ENCODE assay signal across 28 mouse cellular contexts in the genomic region with DNA sequence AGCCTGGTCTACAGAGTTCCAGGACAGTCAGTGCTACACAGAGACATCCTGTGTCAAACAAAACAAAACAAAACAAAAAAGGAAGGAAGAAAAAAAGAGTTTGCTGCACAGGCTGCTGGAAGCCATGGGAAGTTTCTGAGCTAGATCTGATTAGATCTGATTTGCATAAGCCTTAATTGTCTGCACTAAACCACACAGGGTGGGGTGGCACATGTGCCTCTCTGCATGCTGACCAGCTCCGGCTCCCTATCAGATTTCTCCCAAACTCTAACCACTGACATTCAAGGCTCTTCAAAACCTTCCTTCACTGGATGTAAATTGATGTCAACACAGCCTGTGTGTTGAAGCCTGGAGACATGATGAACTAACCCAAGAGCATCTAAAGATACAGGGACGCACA. TPM values are rescaled to one million over a fixed set of nuclear protein-coding genes. Genes with fewer than 3 reads are reported as not detected.
DNase-seq lines count a peak whose midpoint lies in the region; ATAC-seq and TF ChIP-seq lines count a peak whose summit lies in the region.
"Had no signal": no experiment of that assay in that cellular context is flagged by ENCODE, and none has a peak within 500 bp of the region (broad histone marks: within the 10 kb centered on the region; RNA-seq: fewer than 3 reads in every experiment).

No protein-coding gene starts in this region.

- TF ChIP-seq EP300 in stomach, postnatal 0 days (optimal IDR thresholded peaks at IDR 0.05) = no peak

- no peaks in the 10 kb centered on the region for H3K27me3 ChIP-seq in midbrain, embryonic 11.5 days (ENCODE audit: control insufficient read depth, insufficient read depth, low read length)
- H3K27me3 ChIP-seq in midbrain, embryonic 13.5 days = no peaks in the 10 kb centered on the region
- H3K27me3 ChIP-seq in stomach, postnatal 0 days (ENCODE audit: control insufficient read depth, insufficient read depth, low read length) = no peaks in the 10 kb centered on the region
- H3K27me3 ChIP-seq: embryonic facial prominence, embryonic 13.5 days; embryonic facial prominence, embryonic 15.5 days; Patski had no signal

- no peak overlapping the region for H3K4me3 ChIP-seq in gastrocnemius, adult 2 months
- no peak overlapping the region for H3K4me3 ChIP-seq in midbrain, embryonic 11.5 days (ENCODE audit: low read depth, low read length)
- H3K4me3 ChIP-seq in midbrain, embryonic 13.5 days (replicated peaks) = no peak overlapping the region
- no peak overlapping the region for H3K4me3 ChIP-seq in stomach, postnatal 0 days (ENCODE audit: low read depth, low read length)
- H3K4me3 ChIP-seq: embryonic facial prominence, embryonic 13.5 days; embryonic facial prominence, embryonic 15.5 days; erythroblast, embryonic 14.5 days; forebrain, embryonic 10.5 days; forebrain, embryonic 12.5 days had no signal

- no peak for TF ChIP-seq CTCF in gastrocnemius, adult 2 months (IDR thresholded peaks at IDR 0.05)
- no peak for TF ChIP-seq CTCF in stomach, postnatal 0 days (IDR thresholded peaks at IDR 0.05; ENCODE audit: low read depth)

- peak overlapping the region; percentile 81; the same call in 1 of the 2 replicates for H3K27ac ChIP-seq in gastrocnemius, adult 2 months
- H3K27ac ChIP-seq in midbrain, embryonic 11.5 days (ENCODE audit: low read depth, low read length) = no peak overlapping the region
- H3K27ac ChIP-seq in midbrain, embryonic 13.5 days = no peak overlapping the region
- H3K27ac ChIP-seq in stomach, postnatal 0 days (replicated peaks) = 0 out of 2 replicates have a peak overlapping the region, but pooled peaks have one; percentile 18
- H3K27ac ChIP-seq: embryonic facial prominence, embryonic 13.5 days; forebrain, embryonic 10.5 days; forebrain, embryonic 12.5 days had no signal

- H3K9me3 ChIP-seq in midbrain, embryonic 11.5 days (ENCODE audit: control insufficient read depth, low read length) = peaks cover 3% of the 10 kb centered on the region; the same call in 1 of the 2 replicates
- H3K9me3 ChIP-seq in midbrain, embryonic 13.5 days = no peaks in the 10 kb centered on the region
- no peaks in the 10 kb centered on the region for H3K9me3 ChIP-seq in stomach, postnatal 0 days (ENCODE audit: control insufficient read depth, low read length)
- H3K9me3 ChIP-seq: embryonic facial prominence, embryonic 13.5 days had no signal

- 70% methylated on average over 2 of the region's 2 CpGs for WGBS in midbrain, embryonic 11.5 days
- 72% methylated on average over 2 of the region's 2 CpGs for WGBS in midbrain, embryonic 13.5 days
- WGBS in stomach, postnatal 0 days = 88% methylated on average over 2 of the region's 2 CpGs

- intact Hi-C loops in gastrocnemius, adult 2 months (cut with DNase I) = no loop called here

- H3K4me1 ChIP-seq in midbrain, embryonic 11.5 days (ENCODE audit: control insufficient read depth, insufficient read depth, low read length) = no peaks in the 10 kb centered on the region
- peaks cover 3% of the 10 kb centered on the region; the same call in 1 of the 2 replicates for H3K4me1 ChIP-seq in midbrain, embryonic 13.5 days (replicated peaks)
- H3K4me1 ChIP-seq in stomach, postnatal 0 days (replicated peaks; ENCODE audit: control insufficient read depth, insufficient read depth) = peaks cover 6% of the 10 kb centered on the region; the same call in 1 of the 2 replicates

- no peak for DNase-seq in gastrocnemius, adult 2 months
- no peak for DNase-seq in gastrocnemius, adult 18-20 months (ENCODE audit: low spot score)
- DNase-seq in midbrain, embryonic 11.5 days (ENCODE audit: low spot score, missing footprints) = peak; percentile 26
- no peak for DNase-seq in stomach, postnatal 0 days (ENCODE audit: low spot score)
- no peak for DNase-seq in thymus, postnatal 25 days
- DNase-seq in kidney, postnatal 36 days = no peak
- DNase-seq: adrenal gland, adult 8-10 months; adrenal gland, postnatal 14 days; adrenal gland, postnatal 36 days; B cell, adult 2 months; cerebellum, adult 11-12 months; cerebellum, adult 2 months; cerebellum, adult 9-10 months; cerebellum, postnatal 10 days; cerebellum, postnatal 25 days; embryo, embryonic 11 days had no signal

- no peak for ATAC-seq in midbrain, embryonic 11.5 days (ENCODE audit: low FRiP score)
- ATAC-seq in midbrain, embryonic 13.5 days = no peak
- ATAC-seq in common myeloid progenitor, adult 5-6 weeks (replicated peaks; ENCODE audit: low read depth, poor library complexity, severe bottlenecking) = 0 out of 2 replicates have a peak, but pooled peaks have one; percentile 28
- no peak for ATAC-seq in stomach, postnatal 0 days (ENCODE audit: low FRiP score, low TSS enrichment)
- ATAC-seq: activated CD4-positive, CD25-positive, alpha-beta regulatory T cell, adult 4 months; forebrain, embryonic 14.5 days; forebrain, embryonic 16.5 days; Patski had no signal

- no peaks in the 10 kb centered on the region for H3K36me3 ChIP-seq in midbrain, embryonic 11.5 days (ENCODE audit: control insufficient read depth, insufficient read depth, low read length)
- no peaks in the 10 kb centered on the region for H3K36me3 ChIP-seq in midbrain, embryonic 13.5 days
- H3K36me3 ChIP-seq in stomach, postnatal 0 days (ENCODE audit: control insufficient read depth, insufficient read depth, low read length) = no peaks in the 10 kb centered on the region
- H3K36me3 ChIP-seq: embryonic facial prominence, embryonic 13.5 days; embryonic facial prominence, embryonic 15.5 days; forebrain, embryonic 10.5 days; forebrain, embryonic 12.5 days had no signal

- H3K4me2 ChIP-seq in midbrain, embryonic 11.5 days = no peak overlapping the region
- no peak overlapping the region for H3K4me2 ChIP-seq in midbrain, embryonic 13.5 days (replicated peaks)
- no peak overlapping the region for H3K4me2 ChIP-seq in stomach, postnatal 0 days (replicated peaks; ENCODE audit: low read depth)
- H3K4me2 ChIP-seq: embryonic facial prominence, embryonic 13.5 days; embryonic facial prominence, embryonic 15.5 days; forebrain, embryonic 12.5 days had no signal

- no peak overlapping the region for H3K9ac ChIP-seq in midbrain, embryonic 11.5 days (ENCODE audit: low read length)
- H3K9ac ChIP-seq in midbrain, embryonic 13.5 days (replicated peaks) = no peak overlapping the region
- H3K9ac ChIP-seq in stomach, postnatal 0 days (ENCODE audit: low read length) = no peak overlapping the region
- H3K9ac ChIP-seq: embryonic facial prominence, embryonic 13.5 days; embryonic facial prominence, embryonic 15.5 days; forebrain, embryonic 12.5 days had no signal

RNA-seq across cellular contexts. Expression of gene Smtn, which starts 6.6 kb away (rescaled TPM):
- 100 to 1,000 TPM in 1 of 2 experiments, 10 to 100 TPM in 1; 70.3 to 119 TPM for total RNA-seq in gastrocnemius, adult 2 months (2021)
- 10 to 100 TPM; 79.9 to 89.7 TPM for total RNA-seq in gastrocnemius, adult 18-20 months (2021)
- polyA plus RNA-seq in midbrain, embryonic 11.5 days (2014; fragmentation: Nextera tagmentation; extraction: Ambion mirVana) = 26.6 and 27.1 TPM in 2 replicates
- polyA plus RNA-seq in midbrain, embryonic 13.5 days (2015; fragmentation: Nextera tagmentation; extraction: Ambion mirVana) = 15.5 and 18.2 TPM in 2 replicates
- total RNA-seq in common myeloid progenitor, adult 5-6 weeks (2017) = 5.2 and 6.9 TPM in 2 replicates
- 103 TPM in 2 replicates for polyA plus RNA-seq in stomach, postnatal 0 days (2015; fragmentation: Nextera tagmentation; extraction: Ambion mirVana)

RNA-seq across cellular contexts. Expression of gene Selenom, which starts 32.6 kb away (rescaled TPM):
- 10 to 100 TPM; 11.6 to 17.5 TPM for total RNA-seq in gastrocnemius, adult 2 months (2021)
- 10 to 100 TPM in 1 of 2 experiments, 1 to 10 TPM in 1; 9.6 to 14.6 TPM for total RNA-seq in gastrocnemius, adult 18-20 months (2021)
- polyA plus RNA-seq in midbrain, embryonic 11.5 days (2014; fragmentation: Nextera tagmentation; extraction: Ambion mirVana) = 55.9 and 58.9 TPM in 2 replicates
- 30.3 and 32.0 TPM in 2 replicates for polyA plus RNA-seq in midbrain, embryonic 13.5 days (2015; fragmentation: Nextera tagmentation; extraction: Ambion mirVana)
- 3.2 and 3.7 TPM in 2 replicates for total RNA-seq in common myeloid progenitor, adult 5-6 weeks (2017)
- polyA plus RNA-seq in stomach, postnatal 0 days (2015; fragmentation: Nextera tagmentation; extraction: Ambion mirVana) = 179 and 191 TPM in 2 replicates

RNA-seq across cellular contexts. Expression of gene Inpp5j, which starts 42.4 kb away (rescaled TPM):
- total RNA-seq in gastrocnemius, adult 2 months (2021) = 1 to 10 TPM; 2.3 to 5.7 TPM
- 1 to 10 TPM; 2.4 to 2.9 TPM for total RNA-seq in gastrocnemius, adult 18-20 months (2021)
- polyA plus RNA-seq in midbrain, embryonic 11.5 days (2014; fragmentation: Nextera tagmentation; extraction: Ambion mirVana) = 0.07 and 0.16 TPM in 2 replicates
- 1.4 and 1.7 TPM in 2 replicates for polyA plus RNA-seq in midbrain, embryonic 13.5 days (2015; fragmentation: Nextera tagmentation; extraction: Ambion mirVana)
- total RNA-seq in common myeloid progenitor, adult 5-6 weeks (2017) = not detected in 2 replicates
- polyA plus RNA-seq in stomach, postnatal 0 days (2015; fragmentation: Nextera tagmentation; extraction: Ambion mirVana) = 2.4 and 2.7 TPM in 2 replicates
- polyA plus RNA-seq: activated CD4-positive, CD25-positive, alpha-beta regulatory T cell, adult 4 months; erythroblast, embryonic 14.5 days had no signal

RNA-seq across cellular contexts. Expression of gene Pla2g3, which starts 59.0 kb away (rescaled TPM):
- total RNA-seq in gastrocnemius, adult 2 months (2021) = not detected
- not detected for total RNA-seq in gastrocnemius, adult 18-20 months (2021)
- 0.38 and 0.54 TPM in 2 replicates for polyA plus RNA-seq in midbrain, embryonic 11.5 days (2014; fragmentation: Nextera tagmentation; extraction: Ambion mirVana)
- polyA plus RNA-seq in midbrain, embryonic 13.5 days (2015; fragmentation: Nextera tagmentation; extraction: Ambion mirVana) = 0.52 and 0.67 TPM in 2 replicates
- not detected in 2 replicates for total RNA-seq in common myeloid progenitor, adult 5-6 weeks (2017)
- 9.4 and 11.0 TPM in 2 replicates for polyA plus RNA-seq in stomach, postnatal 0 days (2015; fragmentation: Nextera tagmentation; extraction: Ambion mirVana)
- total RNA-seq: ES-E14 had no signal
- polyA plus RNA-seq: erythroblast, embryonic 14.5 days had no signal

Comparison
In these comparisons a context has a peak if more than half of its experiments do, and no peak if none do; other contexts are left out.
1. H3K27ac ChIP-seq: peak in gastrocnemius, adult 2 months (single experiment) and stomach, postnatal 0 days (single experiment); none in midbrain, embryonic 11.5 days (single experiment) and midbrain, embryonic 13.5 days (single experiment).